Mouse (Mus musculus) embryo, embryonic 10.5 days (tissue): ENCODE measurements at regions not wholly inside any gene's neighbourhood (a gene's known extent, or its start where the extent isn't known, plus 50 kb on each side); places are given as distances from the start of the nearest gene placed in this dataset.

ENCODE experiments used
- DNase-seq: peaks from one replicate; pipeline ENCODE4 v3.0.0-alpha.2; 2015; ENCODE audit warnings: low spot score

DNA sequence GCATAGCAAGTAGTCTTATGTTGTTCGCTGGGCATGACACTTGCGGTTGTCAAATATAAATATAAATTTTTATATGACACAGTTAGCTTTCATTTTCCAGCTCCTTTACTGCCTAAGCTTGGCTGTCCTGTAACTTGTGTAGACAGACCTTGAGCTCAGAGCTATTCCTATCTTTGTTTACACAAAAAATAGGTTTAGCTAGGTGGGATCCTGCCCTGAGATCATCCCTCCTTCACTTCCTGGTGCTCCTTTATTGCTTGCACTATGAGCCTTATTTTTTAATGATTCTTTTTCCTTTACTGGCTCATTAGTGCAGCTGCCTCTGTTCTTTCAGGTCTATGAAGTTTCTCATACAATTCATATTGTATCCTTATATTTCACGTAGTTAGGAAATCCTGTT is 375.6 kb upstream of the Tfap2d start:
- DNase-seq = no peak

DNA sequence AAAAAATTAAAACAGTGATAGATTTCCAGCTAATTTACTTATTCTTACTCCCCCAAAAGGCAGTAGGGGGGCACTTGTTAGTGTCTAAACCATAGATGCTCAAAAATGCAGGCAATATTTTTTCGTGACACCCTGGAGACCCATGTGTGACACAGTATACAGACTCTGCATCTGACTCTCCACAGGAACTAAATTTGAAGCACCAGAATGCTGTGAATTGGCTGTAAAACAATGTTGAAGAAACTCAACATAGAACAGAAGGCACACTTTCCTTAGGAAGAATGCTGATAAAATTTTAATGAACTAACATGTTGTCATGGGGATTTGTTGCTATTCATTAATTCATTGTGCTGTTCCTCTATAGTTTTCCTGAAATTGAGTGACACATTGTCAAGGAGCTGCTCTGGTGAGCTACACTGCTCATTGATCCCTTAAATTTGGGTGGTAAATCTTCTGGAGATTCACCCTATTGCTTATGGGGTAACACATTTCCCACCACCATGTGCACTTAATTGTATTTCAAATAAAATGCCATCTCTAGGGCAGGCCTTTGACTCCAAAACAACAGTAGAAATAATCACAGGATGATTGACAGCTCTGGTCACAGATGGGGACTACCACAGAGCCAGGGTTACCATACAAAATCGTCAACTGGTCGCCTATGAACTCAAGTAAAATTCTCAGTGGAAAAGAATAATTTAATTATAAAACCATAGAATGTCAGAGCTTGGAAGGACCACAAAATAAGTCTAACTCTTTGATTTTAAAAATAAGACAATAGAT is 344.3 kb upstream of the Tfap2d start:
- DNase-seq = no peak

DNA sequence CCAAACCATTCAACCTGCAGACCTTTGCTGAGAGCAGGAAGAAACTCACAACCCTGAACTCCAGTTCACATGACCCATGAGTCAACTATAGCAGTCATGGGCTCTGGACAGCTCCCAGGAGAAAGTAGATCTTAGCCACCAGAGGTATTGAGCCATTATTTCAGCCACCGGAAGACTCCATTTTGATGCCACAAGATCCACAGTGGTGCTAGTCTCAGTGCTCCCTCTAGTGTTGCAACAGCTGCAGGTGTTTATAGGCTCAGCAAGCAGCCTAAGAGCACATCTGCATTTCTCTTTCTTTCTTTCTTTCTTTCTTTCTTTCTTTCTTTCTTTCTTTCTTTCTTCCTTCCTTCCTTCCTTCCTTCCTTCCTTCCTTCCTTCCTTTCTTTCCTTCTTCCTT is 309.2 kb upstream of the Tfap2d start:
- DNase-seq = peak; percentile 48
